7 mouse cellular contexts compared by ENCODE assay signal in genomic region chr2:33659288-33659629, GRCm38 (mm10). TPM values are rescaled to one million over a fixed set of nuclear protein-coding genes. Genes with fewer than 3 reads are reported as not detected.
DNase-seq lines count a peak whose midpoint lies in the region; ATAC-seq and TF ChIP-seq lines count a peak whose summit lies in the region.

No protein-coding gene starts in this region.

- peak overlapping the region; percentile 4; the same call in 1 of the 2 replicates for H3K4me3 ChIP-seq in hindbrain, embryonic 12.5 days
- H3K4me3 ChIP-seq in liver, embryonic 14.5 days (ENCODE audit: insufficient read depth in 1 of 2, low read depth in 2 of 2, low read length in 2 of 2) = no peak overlapping the region

- peaks cover 6% of the 10 kb centered on the region; the same call in 1 of the 2 replicates for H3K4me1 ChIP-seq in hindbrain, embryonic 12.5 days
- H3K4me1 ChIP-seq in liver, embryonic 14.5 days (replicated peaks; ENCODE audit: control insufficient read depth in 2 of 2, insufficient read depth in 2 of 2, low read length in 1 of 2) = 0 out of 4 replicates have a peak, but pooled peaks cover 0 to 2% of the 10 kb centered on the region in 2 experiments

- H3K9ac ChIP-seq in hindbrain, embryonic 12.5 days = no peak overlapping the region
- no peak overlapping the region for H3K9ac ChIP-seq in liver, embryonic 14.5 days (replicated peaks)

- no peaks in the 10 kb centered on the region for H3K36me3 ChIP-seq in hindbrain, embryonic 12.5 days
- no peaks in the 10 kb centered on the region for H3K36me3 ChIP-seq in liver, embryonic 14.5 days (replicated peaks; ENCODE audit: control insufficient read depth, insufficient read depth, low read depth)

- 6% methylated on average over 7 of the region's 7 CpGs for WGBS in hindbrain, embryonic 12.5 days
- WGBS in liver, embryonic 14.5 days (ENCODE audit: insufficient replicate concordance) = 3% methylated on average over 7 of the region's 7 CpGs

- peak; percentile 51 for DNase-seq in Muller cell, postnatal 12 days (ENCODE audit: inconsistent ontology term)
- DNase-seq in embryo, embryonic 10 days (ENCODE audit: low spot score) = peak; percentile 63
- DNase-seq in liver, embryonic 14.5 days (ENCODE audit: low read depth in 3 of 3, low spot score in 3 of 3) = no peak
- peak; percentile 57 for DNase-seq in retina, postnatal 1 day
- DNase-seq in gastrocnemius, postnatal 36 days = no peak
- DNase-seq in cerebellum, adult 11 months = no peak

- no peak for TF ChIP-seq EP300 in liver, embryonic 14.5 days (IDR thresholded peaks at IDR 0.05; ENCODE audit: low read depth)

- no peak for TF ChIP-seq CTCF in liver, embryonic 14.5 days (IDR thresholded peaks at IDR 0.05; ENCODE audit: low read depth)

- ATAC-seq in hindbrain, embryonic 12.5 days (ENCODE audit: low FRiP score) = no peak
- ATAC-seq in liver, embryonic 14.5 days (ENCODE audit: insufficient read depth) = no peak

- peak overlapping the region; percentile 31; the same call in 1 of the 2 replicates for H3K27ac ChIP-seq in hindbrain, embryonic 12.5 days
- H3K27ac ChIP-seq in liver, embryonic 14.5 days = no peak overlapping the region

- H3K4me2 ChIP-seq in hindbrain, embryonic 12.5 days (replicated peaks) = peak overlapping the region; percentile 43
- peak overlapping the region; percentile 47 for H3K4me2 ChIP-seq in liver, embryonic 14.5 days (ENCODE audit: low read depth)

- intact Hi-C loops in gastrocnemius, postnatal 36 days (cut with DNase I) = no loop called here

- H3K27me3 ChIP-seq in hindbrain, embryonic 12.5 days = no peaks in the 10 kb centered on the region; the same call in 1 of the 2 replicates
- H3K27me3 ChIP-seq in liver, embryonic 14.5 days (ENCODE audit: control insufficient read depth, insufficient read depth, low read length) = no peaks in the 10 kb centered on the region

- H3K9me3 ChIP-seq in hindbrain, embryonic 12.5 days (replicated peaks) = no peaks in the 10 kb centered on the region
- no peaks in the 10 kb centered on the region for H3K9me3 ChIP-seq in liver, embryonic 14.5 days (ENCODE audit: control insufficient read depth, low read length)

RNA-seq across cellular contexts. Expression of gene Lmx1b, which starts 18.9 kb away (rescaled TPM):
- polyA plus RNA-seq in hindbrain, embryonic 12.5 days (2016; fragmentation: Nextera tagmentation; extraction: Ambion mirVana) = 5.0 and 5.6 TPM in 2 replicates
- polyA plus RNA-seq in liver, embryonic 14.5 days (2012; rRNA removed) = 0.01 and 0.06 TPM in 2 replicates
- polyA plus RNA-seq in liver, embryonic 14.5 days (2014; fragmentation: Nextera tagmentation; extraction: Ambion mirVana) = not detected in 2 replicates
- under 1 TPM; 0.13 to 0.25 TPM for total RNA-seq in gastrocnemius, postnatal 36 days (2021)

Comparison
In these comparisons a context has a peak if more than half of its experiments do, and no peak if none do; other contexts are left out.
1. DNase-seq: peak in Muller cell, postnatal 12 days (single experiment), embryo, embryonic 10 days (single experiment) and retina, postnatal 1 day (single experiment); none in liver, embryonic 14.5 days (0 of 3), gastrocnemius, postnatal 36 days (0 of 2) and cerebellum, adult 11 months (single experiment).